Mouse (Mus musculus): ENCODE results near the gene Pfas. TPM values are rescaled to one million over a fixed set of nuclear protein-coding genes. Genes with fewer than 3 reads are reported as not detected.
"Not testable (repeated sequence)": the region's sequence is repeated elsewhere in the genome, so short reads cannot be mapped to it uniquely, and the experiment has no call there.

Pfas gene
- polyA plus RNA-seq, 1 experiment from 2014 or later: 44.4 TPM

- WGBS (ENCODE audit: insufficient replicate concordance): 8% methylated on average over 20 of the region's 20 CpGs
- peak overlapping the region; percentile 76 for H3K4me3 ChIP-seq
These were observed 28.4 kb upstream of the Pfas start for GRCm38 (mm10) chr11:69036486-69037230.

DNA sequence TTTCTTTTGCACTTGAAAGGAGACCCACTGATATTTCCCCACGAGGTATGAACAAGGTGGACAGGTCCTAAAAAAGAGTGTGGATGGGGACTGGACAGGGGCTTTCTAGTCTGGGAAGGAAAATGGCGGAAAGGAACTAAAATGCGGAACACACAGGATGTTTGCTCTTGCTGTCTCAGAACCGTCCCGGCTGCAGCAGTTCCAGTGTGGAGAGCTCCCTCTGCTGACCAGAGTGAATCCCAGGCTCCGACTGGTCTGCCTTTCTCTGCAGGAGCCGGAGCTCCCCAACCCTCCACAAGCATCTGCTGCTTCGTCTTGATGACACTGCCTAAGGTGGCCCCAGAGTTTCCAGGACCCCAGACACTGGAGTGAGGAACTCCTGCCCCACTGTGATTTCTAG lies 27.6 kb upstream of the Pfas start:
- Histone ChIP-seq H3K4me1 (peaks cover 39% of the 10 kb centered on the region), H3K36me3 (peaks cover 51% of the 10 kb centered on the region), H3K27ac (peak overlapping the region; percentile 45), H3K4me3 (peak overlapping the region; percentile 76), H3K27me3 (replicated peaks) (no peaks in the 10 kb centered on the region), H3K9ac (peak overlapping the region; percentile 43; the same call in 1 of the 2 replicates), H3K9me3 (replicated peaks) (no peaks in the 10 kb centered on the region), H3K4me2 (peak overlapping the region; percentile 93)
- WGBS (ENCODE audit: insufficient replicate concordance): 7% methylated on average over 8 of the region's 8 CpGs
- peak; percentile 31 for ATAC-seq

More at GRCm38 (mm10) chr11:69036486-69037230, 28.4 kb upstream of the Pfas start:
- Histone ChIP-seq H3K4me2 (peak overlapping the region; percentile 93), H3K4me1 (peaks cover 39% of the 10 kb centered on the region), H3K9ac (peak overlapping the region; percentile 77), H3K36me3 (peaks cover 43% of the 10 kb centered on the region), H3K27me3 (replicated peaks) (no peaks in the 10 kb centered on the region), H3K27ac (peak overlapping the region; percentile 81), H3K9me3 (replicated peaks) (no peaks in the 10 kb centered on the region)
- no peak; the same call in 1 of the 2 replicates for ATAC-seq

DNA sequence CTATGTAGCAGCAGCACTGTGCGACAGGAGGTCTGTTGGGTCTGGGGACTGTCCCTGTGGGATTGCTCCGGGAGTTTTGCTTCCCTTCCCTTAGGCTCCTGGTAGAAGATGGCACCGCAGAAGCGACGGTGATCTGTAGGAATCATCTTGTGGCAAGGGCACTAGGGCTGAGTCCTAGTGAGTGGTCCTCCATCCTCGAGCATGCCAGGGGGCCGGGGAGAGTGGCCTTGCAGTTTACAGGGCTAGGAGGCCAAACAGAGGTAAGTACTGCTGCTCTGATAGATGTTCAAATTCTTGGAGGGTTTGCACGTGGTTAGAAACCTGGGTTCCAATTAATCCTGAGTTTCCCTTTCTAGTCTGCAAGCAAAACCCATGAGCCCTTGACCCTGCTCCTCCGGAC lies 27.2 kb upstream of the Pfas start:
- Histone ChIP-seq H3K9me3 (replicated peaks) (no peaks in the 10 kb centered on the region), H3K4me3 (no peak overlapping the region), H3K4me1 (peaks cover 36% of the 10 kb centered on the region), H3K4me2 (peak overlapping the region; percentile 93), H3K36me3 (peaks cover 55% of the 10 kb centered on the region), H3K9ac (no peak overlapping the region), H3K27me3 (replicated peaks) (no peaks in the 10 kb centered on the region), H3K27ac (peak overlapping the region; percentile 45)
- 76% methylated on average over 9 of the region's 9 CpGs for whole genome bisulfite sequencing (ENCODE audit: insufficient replicate concordance)
- no peak for ATAC-seq

GRCm38 (mm10) chr11:69034585-69034984 lies 26.3 kb upstream of the Pfas start:
- H3K27ac ChIP-seq: no peak overlapping the region
- no peak overlapping the region for H3K9ac ChIP-seq
- peaks cover 64% of the 10 kb centered on the region for H3K36me3 ChIP-seq
- 78% methylated on average over 3 of the region's 3 CpGs for WGBS (ENCODE audit: insufficient replicate concordance)
- ATAC-seq: no peak
- H3K4me2 ChIP-seq: no peak overlapping the region
- no peaks in the 10 kb centered on the region for H3K27me3 ChIP-seq (replicated peaks)
- no peaks in the 10 kb centered on the region for H3K9me3 ChIP-seq (replicated peaks)
- no peak overlapping the region for H3K4me3 ChIP-seq
- peaks cover 32% of the 10 kb centered on the region for H3K4me1 ChIP-seq

DNA sequence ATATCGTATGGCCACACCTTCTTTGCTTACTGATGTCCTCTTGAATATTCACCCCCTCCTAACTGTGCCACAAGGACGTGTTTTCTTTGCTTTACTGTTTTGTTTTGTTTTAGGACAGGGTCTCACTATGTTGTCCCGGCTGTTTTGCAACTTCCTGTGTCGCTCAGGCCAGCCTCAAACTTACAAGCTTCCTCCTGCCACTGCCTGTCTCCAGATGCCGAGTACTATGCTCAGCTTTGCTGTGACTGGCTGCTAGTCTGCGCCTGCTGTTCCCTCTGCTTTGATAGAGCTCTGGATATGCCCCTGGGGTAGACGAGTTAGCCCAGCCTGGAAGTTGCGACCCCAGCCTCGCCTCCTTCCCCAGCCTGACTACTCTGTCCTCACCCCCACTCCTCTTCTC lies 25.3 kb upstream of the Pfas start:
- H3K36me3 ChIP-seq: peaks cover 74% of the 10 kb centered on the region
- H3K27me3 ChIP-seq (replicated peaks): no peaks in the 10 kb centered on the region
- 62% methylated on average over 9 of the region's 9 CpGs for WGBS (ENCODE audit: insufficient replicate concordance)
- no peak overlapping the region for H3K4me3 ChIP-seq
- no peak overlapping the region for H3K4me2 ChIP-seq
- 0 out of 2 replicates have a peak overlapping the region, but pooled peaks have one; percentile 28 for H3K27ac ChIP-seq
- no peak overlapping the region for H3K9ac ChIP-seq
- peaks cover 22% of the 10 kb centered on the region for H3K4me1 ChIP-seq
- ATAC-seq: no peak
- H3K9me3 ChIP-seq (replicated peaks): no peaks in the 10 kb centered on the region

DNA sequence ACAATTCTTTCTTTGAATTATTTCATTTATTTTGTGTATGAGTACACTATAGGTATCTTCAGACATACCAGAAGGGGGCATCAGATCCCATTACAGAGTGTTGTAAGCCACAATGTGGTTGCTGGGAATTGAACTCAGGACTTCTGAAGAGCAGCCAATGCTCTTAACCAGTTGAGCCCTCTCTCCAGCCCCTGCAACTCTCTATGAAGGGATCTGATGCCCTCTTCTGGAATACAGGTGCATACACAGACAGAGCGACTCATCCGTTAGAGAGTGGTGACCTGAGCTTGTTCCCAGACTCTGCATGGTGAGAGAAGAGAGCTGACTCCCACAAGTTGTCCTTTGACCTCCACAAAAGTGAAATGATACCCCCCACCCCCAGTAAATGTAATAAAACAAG lies 20.5 kb upstream of the Pfas start:
- H3K36me3 ChIP-seq: peaks cover 97% of the 10 kb centered on the region
- H3K4me1 ChIP-seq: no peaks in the 10 kb centered on the region
- no peaks in the 10 kb centered on the region for H3K9me3 ChIP-seq (replicated peaks)
- no peak overlapping the region for H3K4me2 ChIP-seq
- no peak overlapping the region for H3K9ac ChIP-seq
- WGBS (ENCODE audit: insufficient replicate concordance): 71% methylated on average over 2 of the region's 2 CpGs
- no peak overlapping the region for H3K27ac ChIP-seq
- H3K4me3 ChIP-seq: no peak overlapping the region
- H3K27me3 ChIP-seq (replicated peaks): no peaks in the 10 kb centered on the region
- peak; percentile 64 for ATAC-seq

- 71% methylated on average over 3 of the region's 3 CpGs for WGBS (ENCODE audit: insufficient replicate concordance)
- no peak for ATAC-seq
- no peaks in the 10 kb centered on the region for H3K4me1 ChIP-seq
- no peak overlapping the region for H3K27ac ChIP-seq
- H3K4me3 ChIP-seq: no peak overlapping the region
- H3K27me3 ChIP-seq (replicated peaks): no peaks in the 10 kb centered on the region
- no peak overlapping the region for H3K4me2 ChIP-seq
- no peaks in the 10 kb centered on the region for H3K9me3 ChIP-seq (replicated peaks)
- peaks cover 100% of the 10 kb centered on the region for H3K36me3 ChIP-seq
- H3K9ac ChIP-seq: no peak overlapping the region
These were observed 18.3 kb upstream of the Pfas start for GRCm38 (mm10) chr11:69026562-69026961.

DNA sequence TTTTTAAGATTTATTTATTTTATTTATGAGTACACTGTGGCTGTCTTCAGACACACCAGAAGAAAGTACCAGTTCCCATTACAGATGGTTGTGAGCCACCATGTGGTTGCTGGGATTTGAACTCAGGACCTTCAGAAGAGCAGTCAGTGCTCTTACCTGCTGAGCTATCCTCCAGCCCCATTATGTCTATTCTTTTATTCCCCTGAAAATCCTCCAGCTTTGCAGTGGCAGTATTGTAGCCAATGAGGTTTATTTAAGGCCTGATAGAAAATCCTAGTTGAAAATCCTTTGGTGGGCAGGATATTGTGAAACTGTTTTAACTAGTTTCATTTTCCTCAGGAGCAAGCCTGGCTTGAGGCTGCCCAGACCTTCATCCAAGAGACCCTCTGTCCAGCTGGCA lies 12.4 kb upstream of the Pfas start:
- H3K27ac ChIP-seq: no peak overlapping the region
- no peak overlapping the region for H3K4me3 ChIP-seq
- H3K27me3 ChIP-seq (replicated peaks): no peaks in the 10 kb centered on the region
- H3K36me3 ChIP-seq: peaks cover 50% of the 10 kb centered on the region
- H3K9ac ChIP-seq: no peak overlapping the region
- H3K4me1 ChIP-seq: peaks cover 23% of the 10 kb centered on the region
- H3K4me2 ChIP-seq: no peak overlapping the region
- ATAC-seq: no peak
- H3K9me3 ChIP-seq (replicated peaks): no peaks in the 10 kb centered on the region

DNA sequence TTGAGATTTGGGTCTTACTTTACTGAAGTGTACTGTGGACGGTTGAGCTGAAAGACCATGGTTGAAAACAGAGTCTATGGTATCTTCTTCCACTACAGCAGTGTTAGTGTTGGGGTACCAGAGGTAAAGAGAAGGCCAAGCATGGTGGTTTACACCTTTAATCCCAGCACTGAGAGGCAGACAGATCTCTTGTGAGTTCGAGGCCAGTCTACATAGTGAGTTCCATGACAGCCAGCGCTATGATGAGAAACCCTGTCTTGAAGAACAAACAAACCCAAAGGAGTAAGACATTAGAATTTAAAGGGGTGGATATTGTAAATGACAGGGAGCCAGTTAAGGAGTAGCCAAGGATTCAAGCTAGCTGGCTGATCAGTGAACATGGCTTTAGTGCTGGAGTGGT lies 8.5 kb upstream of the Pfas start:
- Histone ChIP-seq H3K4me1 (peaks cover 47% of the 10 kb centered on the region), H3K9me3 (replicated peaks) (no peaks in the 10 kb centered on the region), H3K9ac (peak overlapping the region; percentile 77), H3K4me2 (peak overlapping the region; percentile 84), H3K4me3 (peak overlapping the region; percentile 71), H3K27ac (peak overlapping the region; percentile 91), H3K27me3 (replicated peaks) (no peaks in the 10 kb centered on the region), H3K36me3 (peaks cover 11% of the 10 kb centered on the region)
- WGBS (ENCODE audit: insufficient replicate concordance): 66% methylated on average over 3 of the region's 3 CpGs
- no peak for ATAC-seq

GRCm38 (mm10) chr11:69015644-69016441 lies 7.6 kb upstream of the Pfas start, which contains the start of gene Ctc1:
Gene Ctc1, plus strand, starts transcription at chr11:69015911.
- 1% methylated on average over 38 of the region's 38 CpGs for WGBS (ENCODE audit: insufficient replicate concordance)
- Histone ChIP-seq H3K27ac (peak within 1 kb of the TSS; percentile 91), H3K9ac (peak within 1 kb of the TSS; percentile 77), H3K27me3 (replicated peaks) (no peaks in the 10 kb centered on the region), H3K36me3 (peaks cover 2% of the 10 kb centered on the region; the same call in 1 of the 2 replicates), H3K4me1 (peaks cover 56% of the 10 kb centered on the region), H3K9me3 (replicated peaks) (no peaks in the 10 kb centered on the region), H3K4me2 (peak within 1 kb of the TSS; percentile 84), H3K4me3 (peak within 1 kb of the TSS; percentile 71)
- peak; percentile 92 for ATAC-seq

GRCm38 (mm10) chr11:69012071-69012601 lies 3.9 kb upstream of the Pfas start:
- Histone ChIP-seq H3K4me2 (peak overlapping the region; percentile 85), H3K36me3 (0 out of 2 replicates have a peak, but pooled peaks cover under 1% of the 10 kb centered on the region), H3K27ac (peak overlapping the region; percentile 99), H3K27me3 (replicated peaks) (no peaks in the 10 kb centered on the region), H3K4me1 (peaks cover 62% of the 10 kb centered on the region), H3K4me3 (peak overlapping the region; percentile 69), H3K9me3 (replicated peaks) (no peaks in the 10 kb centered on the region), H3K9ac (peak overlapping the region; percentile 84)
- ATAC-seq: peak; percentile 78
- WGBS (ENCODE audit: insufficient replicate concordance): 2% methylated on average over 18 of the region's 18 CpGs

GRCm38 (mm10) chr11:69011445-69011844 lies 3.2 kb upstream of the Pfas start:
- Histone ChIP-seq H3K4me2 (peak overlapping the region; percentile 85), H3K9ac (peak overlapping the region; percentile 84), H3K27ac (peak overlapping the region; percentile 99), H3K4me3 (peak overlapping the region; percentile 69), H3K4me1 (peaks cover 62% of the 10 kb centered on the region)
- H3K27me3 ChIP-seq (replicated peaks); H3K9me3 ChIP-seq (replicated peaks); ATAC-seq; H3K36me3 ChIP-seq: not testable (repeated sequence)
- 35% methylated on average over 2 of the region's 2 CpGs for WGBS (ENCODE audit: insufficient replicate concordance)

Data from liver, embryonic 12.5 days (tissue).